Mouse (Mus musculus) MN1 (cell line): ENCODE results near the gene Flrt2.
"Not testable (repeated sequence)": the region's sequence is repeated elsewhere in the genome, so short reads cannot be mapped to it uniquely, and the experiment has no call there.

Experiments used
- DNase-seq: peaks from one replicate; pipeline ENCODE4 v3.0.0-alpha.2; 2016; ENCODE audit warnings: low spot score

The Flrt2 gene

GRCm38 (mm10) chr12:95691961-95692767 is at the start of gene Flrt2:
Gene Flrt2, plus strand, starts transcription at chr12:95692226.
- no peak for DNase-seq

GRCm38 (mm10) chr12:95642226-95642625 is 49.8 kb upstream of the Flrt2 start:
- DNase-seq: no peak

GRCm38 (mm10) chr12:95647179-95647578 is 44.8 kb upstream of the Flrt2 start:
- not testable (repeated sequence) for DNase-seq

- DNase-seq: no peak
These were observed 39.6 kb upstream of the Flrt2 start for GRCm38 (mm10) chr12:95652172-95653156.

- DNase-seq: no peak
These were observed 35.4 kb upstream of the Flrt2 start for GRCm38 (mm10) chr12:95656594-95656993.

- no peak for DNase-seq
These were observed 24.7 kb upstream of the Flrt2 start for GRCm38 (mm10) chr12:95667296-95667695.

GRCm38 (mm10) chr12:95675711-95676110 is 16.3 kb upstream of the Flrt2 start:
- no peak for DNase-seq

- no peak for DNase-seq
These were observed 1.2 kb upstream of the Flrt2 start for GRCm38 (mm10) chr12:95690819-95691218.

- no peak for DNase-seq
These were observed 1.1 kb downstream of the Flrt2 start for GRCm38 (mm10) chr12:95692948-95693650.

GRCm38 (mm10) chr12:95693651-95694471 is 1.8 kb downstream of the Flrt2 start:
- no peak for DNase-seq

- DNase-seq: no peak
These were observed 2.5 kb downstream of the Flrt2 start for GRCm38 (mm10) chr12:95694507-95694906.

- DNase-seq: no peak
These were observed 3.2 kb downstream of the Flrt2 start for GRCm38 (mm10) chr12:95694991-95695833.

GRCm38 (mm10) chr12:95695834-95696521 is 4.0 kb downstream of the Flrt2 start:
- no peak for DNase-seq

- DNase-seq: no peak
These were observed 4.5 kb downstream of the Flrt2 start for GRCm38 (mm10) chr12:95696522-95697025.

- DNase-seq: no peak
These were observed 6.5 kb downstream of the Flrt2 start for GRCm38 (mm10) chr12:95698556-95698955.

- no peak for DNase-seq
These were observed 8.7 kb downstream of the Flrt2 start for GRCm38 (mm10) chr12:95700746-95701145.

GRCm38 (mm10) chr12:95701580-95701979 is 9.6 kb downstream of the Flrt2 start:
- no peak for DNase-seq

GRCm38 (mm10) chr12:95705006-95705405 is 13.0 kb downstream of the Flrt2 start:
- no peak for DNase-seq

- DNase-seq: no peak
These were observed 31.2 kb downstream of the Flrt2 start for GRCm38 (mm10) chr12:95723265-95723664.
